Mouse (Mus musculus) neutrophil, adult 65 days (primary cell): ENCODE results near the gene Ly6c1. TPM values are rescaled to one million over a fixed set of nuclear protein-coding genes. Genes with fewer than 3 reads are reported as not detected.

ENCODE experiments used
- total RNA-seq: library from RNA; stranded (reverse); gene quantifications from 2 replicates; pipeline ENCODE4 v1.2.4, GENCODE M21; 2023

The Ly6c1 gene
- total RNA-seq = 18.0 and 25.1 TPM in 2 replicates

GRCm38 (mm10) chr15:75048642-75049261, at the start of gene Ly6c1:
Gene Ly6c1 (minus strand): TSS chr15:75048830.

Other genes starting within 250 kb of the Ly6c1 start
- gene Gml2, start 229.8 kb downstream of the Ly6c1 start, total RNA-seq = not detected in 2 replicates
- gene 2010109I03Rik, start 151.8 kb downstream of the Ly6c1 start, total RNA-seq = 0.82 and 1.2 TPM in 2 replicates
- gene Ly6i, start 65.4 kb downstream of the Ly6c1 start, total RNA-seq = 1.5 and 6.4 TPM in 2 replicates
- 0.70 and 1.0 TPM in 2 replicates for gene Ly6a, start 50.8 kb downstream of the Ly6c1 start, total RNA-seq
- gene Ly6c2, start 63.1 kb upstream of the Ly6c1 start, total RNA-seq = 800 and 843 TPM in 2 replicates
- gene Ly6g, start 106.4 kb upstream of the Ly6c1 start, total RNA-seq = 699 and 839 TPM in 2 replicates
- gene BC025446, start 167.5 kb upstream of the Ly6c1 start, total RNA-seq = not detected in 2 replicates
- gene Ly6f, start 219.6 kb upstream of the Ly6c1 start, total RNA-seq = not detected in 2 replicates